Mouse (Mus musculus) hindbrain, postnatal 0 days (tissue): Measurements from ENCODE around the gene Cst12. TPM values are rescaled to one million over a fixed set of nuclear protein-coding genes. Genes with fewer than 3 reads are reported as not detected.

Source experiments
- ATAC-seq: fragments of 200-750 bp; cut with Nextera tagmentation; 2 replicates; pipeline ENCODE4 v1.8.0; 2017; ENCODE audit warnings: mild to moderate bottlenecking, moderate TSS enrichment, moderate library complexity
- DNase-seq: peaks from one replicate; pipeline ENCODE4 v3.0.0-alpha.2; 2015; ENCODE audit warnings: low spot score
- H3K27ac ChIP-seq: fragments of 300-500 bp; sonication (generic); 2 replicates; pipeline ENCODE4 v1.5.1; 2014; ENCODE audit warnings: mild to moderate bottlenecking
- H3K27me3 ChIP-seq: fragments of 300-500 bp; sonication (generic); 2 replicates; pipeline ENCODE4 v1.6.1; 2014; ENCODE audit warnings: low read length, mixed read lengths; ENCODE audit not compliant: insufficient read depth
- H3K36me3 ChIP-seq: fragments of 300-500 bp; sonication (generic); 2 replicates; pipeline ENCODE4 v1.6.1; 2014; ENCODE audit warnings: low read length, mixed read lengths; ENCODE audit not compliant: insufficient read depth
- H3K4me1 ChIP-seq: fragments of 300-500 bp; sonication (generic); 2 replicates; pipeline ENCODE4 v1.6.1; 2014; ENCODE audit warnings: antibody characterized with exemption, low read length, mixed read lengths; ENCODE audit not compliant: insufficient read depth
- H3K4me2 ChIP-seq: fragments of 300-500 bp; sonication (generic); 2 replicates; pipeline ENCODE4 v1.6.1; 2014; ENCODE audit warnings: low read depth, mild to moderate bottlenecking, low read length, moderate library complexity, mixed read lengths
- H3K4me3 ChIP-seq: fragments of 300-500 bp; sonication (generic); 2 replicates; pipeline ENCODE4 v1.5.1; 2014; ENCODE audit warnings: low read length
- H3K9ac ChIP-seq: fragments of 300-500 bp; sonication (generic); replicated peaks from 2 replicates; pipeline ENCODE4 v1.6.1; 2014; ENCODE audit warnings: mild to moderate bottlenecking, low read length, moderate library complexity, mixed read lengths
- H3K9me3 ChIP-seq: fragments of 300-500 bp; sonication (generic); 2 replicates; pipeline ENCODE4 v1.6.1; 2016; ENCODE audit warnings: low read length, mixed read lengths
- CTCF ChIP-seq: IDR thresholded peaks from 2 replicates; pipeline ENCODE4 v1.5.1; 2016; ENCODE audit warnings: antibody characterized with exemption, control low read depth, low read depth
- WGBS: fragments of 180-500 bp; shearing (Covaris S2); extraction: QIAGEN DNeasy Blood & Tissue Kit; methylation state at CpG from one replicate; pipeline ENCODE4 v1.1.7; 2014; 5-methylcytosine and 5-hydroxymethylcytosine counted together
- polyA plus RNA-seq: library from polyadenylated mRNA; unstranded; fragments of >200 nt; fragmentation: Nextera tagmentation; extraction: Ambion mirVana; gene quantifications from 2 replicates; pipeline ENCODE4 v1.2.1, GENCODE M21; 2015
- total RNA-seq: library from RNA; depleted of rRNA; stranded (reverse); fragments of >200 nt; gene quantifications from 2 replicates; pipeline ENCODE4 v1.2.3, GENCODE M21; 2014; rRNA removed

Cst12 gene
- total and polyA plus RNA-seq, 2 experiments from 2014 or later = not detected

- Histone ChIP-seq H3K27me3 (no peaks in the 10 kb centered on the region), H3K4me3 (no peak overlapping the region), H3K4me2 (no peak overlapping the region), H3K36me3 (no peaks in the 10 kb centered on the region), H3K27ac (no peak overlapping the region), H3K9me3 (no peaks in the 10 kb centered on the region), H3K9ac (no peak overlapping the region), H3K4me1 (no peaks in the 10 kb centered on the region)
- no peak for DNase-seq
- TF ChIP-seq CTCF = no peak
- 79% methylated on average over 1 of the region's 1 CpGs for WGBS
- ATAC-seq = no peak
These were observed 36.8 kb downstream of the Cst12 start for GRCm38 (mm10) chr2:148825986-148826385.

DNA sequence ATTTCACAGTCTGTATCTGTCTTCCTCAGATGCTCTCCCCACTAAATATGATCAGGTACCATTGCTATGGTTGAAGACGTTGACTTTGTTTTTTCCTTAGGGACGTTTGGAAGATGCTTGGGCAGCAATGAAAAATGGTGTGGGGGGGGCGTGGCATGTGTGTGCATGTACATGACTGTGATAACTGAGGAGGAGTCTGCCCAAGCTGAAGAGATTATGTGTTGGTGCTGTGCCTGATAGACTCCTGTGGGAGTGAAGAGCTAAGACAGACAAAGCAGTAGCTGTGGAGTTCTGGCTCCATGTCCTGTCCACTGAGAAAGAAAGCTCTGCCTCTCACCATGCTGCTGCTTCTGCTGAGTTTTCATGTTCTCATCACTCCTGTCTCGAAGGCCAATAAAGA is 45.8 kb downstream of the Cst12 start, which contains the start of gene Cst9:
Cst9 (plus strand) TSS at position 236 of the 400 bp plus-strand sequence.
- no peak for TF ChIP-seq CTCF
- H3K27ac ChIP-seq = no peak within 1 kb of the TSS
- H3K27me3 ChIP-seq = no peaks in the 10 kb centered on the region
- no peak within 1 kb of the TSS for H3K9ac ChIP-seq
- no peak for ATAC-seq
- DNase-seq = no peak
- no peak within 1 kb of the TSS for H3K4me3 ChIP-seq
- no peaks in the 10 kb centered on the region for H3K4me1 ChIP-seq
- no peaks in the 10 kb centered on the region for H3K36me3 ChIP-seq
- H3K4me2 ChIP-seq = no peak within 1 kb of the TSS
- no peaks in the 10 kb centered on the region for H3K9me3 ChIP-seq
- WGBS = 71% methylated on average over 4 of the region's 4 CpGs

DNA sequence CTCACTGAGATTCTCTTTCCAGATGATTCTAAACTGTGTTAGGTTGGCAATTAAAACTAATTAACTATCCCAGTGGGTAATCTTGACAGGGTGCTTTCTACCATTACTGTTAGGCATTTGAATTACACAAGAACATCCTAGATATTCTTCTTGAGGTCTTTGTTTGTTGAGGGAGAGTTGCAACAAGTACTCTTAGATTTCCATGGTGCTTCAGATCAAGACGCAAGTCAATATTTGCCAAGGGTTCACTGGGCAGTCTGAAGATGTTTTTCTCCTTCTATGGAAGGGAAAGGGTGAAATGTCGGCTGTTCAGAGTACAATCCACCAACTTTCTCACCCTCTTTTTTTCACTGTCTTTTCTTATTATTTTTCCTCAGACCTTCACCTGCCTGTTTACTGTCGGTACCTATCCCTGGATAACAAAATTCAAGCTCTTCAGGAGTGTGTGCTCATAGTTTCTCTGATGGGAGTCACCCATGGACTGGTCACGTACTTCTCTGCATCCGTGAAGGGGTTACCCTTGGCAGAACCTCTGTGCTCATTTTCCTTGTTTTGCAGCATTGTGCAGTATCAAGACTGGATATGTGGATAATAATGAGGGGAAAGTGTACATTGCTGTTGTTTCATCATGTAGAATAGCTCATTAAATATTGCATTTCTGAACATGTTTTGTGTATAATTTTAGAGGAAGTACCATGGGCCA is 49.1 kb downstream of the Cst12 start:
- no peak for TF ChIP-seq CTCF
- H3K9ac ChIP-seq = no peak overlapping the region
- H3K27me3 ChIP-seq = no peaks in the 10 kb centered on the region
- H3K4me3 ChIP-seq = no peak overlapping the region
- no peaks in the 10 kb centered on the region for H3K4me1 ChIP-seq
- H3K9me3 ChIP-seq = no peaks in the 10 kb centered on the region
- no peaks in the 10 kb centered on the region for H3K36me3 ChIP-seq
- ATAC-seq = no peak
- WGBS = 89% methylated on average over 5 of the region's 5 CpGs
- no peak overlapping the region for H3K27ac ChIP-seq
- no peak overlapping the region for H3K4me2 ChIP-seq
- DNase-seq = no peak

GRCm38 (mm10) chr2:148839224-148839623 is 50.1 kb downstream of the Cst12 start:
- Histone ChIP-seq H3K4me3 (no peak overlapping the region), H3K36me3 (no peaks in the 10 kb centered on the region), H3K9me3 (no peaks in the 10 kb centered on the region), H3K27ac (no peak overlapping the region), H3K4me1 (no peaks in the 10 kb centered on the region), H3K27me3 (no peaks in the 10 kb centered on the region), H3K9ac (no peak overlapping the region), H3K4me2 (no peak overlapping the region)
- no peak for ATAC-seq
- WGBS = 94% methylated on average over 2 of the region's 2 CpGs
- no peak for DNase-seq
- TF ChIP-seq CTCF = no peak

Other genes with a start within 250 kb of the Cst12 start
- gene Nxt1, start 116.8 kb upstream of the Cst12 start, total RNA-seq = 22.9 and 35.3 TPM in 2 replicates
- gene Nxt1, start 116.8 kb upstream of the Cst12 start, polyA plus RNA-seq = 34.0 and 37.8 TPM in 2 replicates
- 21.4 and 24.1 TPM in 2 replicates for gene Gzf1, start 108.3 kb upstream of the Cst12 start, total RNA-seq
- 15.5 and 17.3 TPM in 2 replicates for gene Gzf1, start 108.3 kb upstream of the Cst12 start, polyA plus RNA-seq
- 115 and 125 TPM in 2 replicates for gene Napb, start 56.9 kb upstream of the Cst12 start, total RNA-seq
- gene Napb, start 56.9 kb upstream of the Cst12 start, polyA plus RNA-seq = 81.5 and 99.2 TPM in 2 replicates
- gene Cstl1, start 39.0 kb upstream of the Cst12 start, total RNA-seq = not detected in 2 replicates
- not detected in 2 replicates for gene Cstl1, start 39.0 kb upstream of the Cst12 start, polyA plus RNA-seq
- gene Cst11, start 17.9 kb upstream of the Cst12 start, total RNA-seq = not detected in 2 replicates
- gene Cst11, start 17.9 kb upstream of the Cst12 start, polyA plus RNA-seq = not detected in 2 replicates
- not detected in 2 replicates for gene 8030411F24Rik, start 7.4 kb upstream of the Cst12 start, total RNA-seq
- gene 8030411F24Rik, start 7.4 kb upstream of the Cst12 start, polyA plus RNA-seq = not detected in 2 replicates
- not detected in 2 replicates for gene Cst8, start 9.4 kb downstream of the Cst12 start, total RNA-seq
- not detected in 2 replicates for gene Cst8, start 9.4 kb downstream of the Cst12 start, polyA plus RNA-seq
- not detected in 2 replicates for gene Cst13, start 30.7 kb downstream of the Cst12 start, total RNA-seq
- not detected in 2 replicates for gene Cst13, start 30.7 kb downstream of the Cst12 start, polyA plus RNA-seq
- gene Cst9, start 45.8 kb downstream of the Cst12 start, total RNA-seq = not detected in 2 replicates
- gene Cst9, start 45.8 kb downstream of the Cst12 start, polyA plus RNA-seq = not detected in 2 replicates
- not detected in 2 replicates for gene 9230104L09Rik, start 75.7 kb downstream of the Cst12 start, total RNA-seq
- gene 9230104L09Rik, start 75.7 kb downstream of the Cst12 start, polyA plus RNA-seq = not detected in 2 replicates
- gene Cst3, start 86.3 kb downstream of the Cst12 start, total RNA-seq = 787 and 928 TPM in 2 replicates
- 1,585 and 1,721 TPM in 2 replicates for gene Cst3, start 86.3 kb downstream of the Cst12 start, polyA plus RNA-seq
- not detected in 2 replicates for gene Gm1330, start 213.9 kb downstream of the Cst12 start, total RNA-seq
- gene Gm1330, start 213.9 kb downstream of the Cst12 start, polyA plus RNA-seq = not detected in 2 replicates
- not detected in 2 replicates for gene Gm10750, start 227.9 kb downstream of the Cst12 start, total RNA-seq
- gene Gm10750, start 227.9 kb downstream of the Cst12 start, polyA plus RNA-seq = not detected in 2 replicates